Mouse (Mus musculus): ENCODE results near the gene D11Wsu47e.

DNA sequence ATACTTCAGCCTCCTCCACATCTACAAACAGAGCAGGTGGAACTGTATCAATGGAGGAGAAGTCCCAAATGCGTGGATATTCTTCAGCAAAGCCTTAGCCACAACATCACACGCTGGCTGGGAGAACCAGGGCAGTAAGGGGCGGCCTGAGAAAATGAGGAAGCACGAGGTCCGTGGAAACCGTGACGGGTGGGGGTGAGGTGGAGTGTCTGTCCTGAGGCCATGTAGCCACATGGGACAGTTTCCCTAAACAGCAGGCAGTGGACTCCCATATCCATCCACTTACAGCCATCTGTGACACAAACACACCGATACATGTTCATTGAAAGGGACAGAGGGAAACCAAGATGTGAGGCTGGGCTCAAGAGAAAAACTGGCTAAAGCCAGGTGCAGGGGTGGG, 53.7 kb downstream of the D11Wsu47e start:
- TF ChIP-seq CTCF (IDR thresholded peaks at IDR 0.05; ENCODE audit: borderline replicate concordance, control insufficient read depth, extremely low read depth, insufficient read depth, low read length, poor library complexity) (no peak), POLR2A (IDR thresholded peaks at IDR 0.05; ENCODE audit: control insufficient read depth, extremely low read depth, insufficient read depth, low read length, poor library complexity) (no peak)

Data from thymus, adult 2 months (tissue).